Mouse (Mus musculus): ENCODE measurements around the gene Rbm10.

The Rbm10 gene

DNA sequence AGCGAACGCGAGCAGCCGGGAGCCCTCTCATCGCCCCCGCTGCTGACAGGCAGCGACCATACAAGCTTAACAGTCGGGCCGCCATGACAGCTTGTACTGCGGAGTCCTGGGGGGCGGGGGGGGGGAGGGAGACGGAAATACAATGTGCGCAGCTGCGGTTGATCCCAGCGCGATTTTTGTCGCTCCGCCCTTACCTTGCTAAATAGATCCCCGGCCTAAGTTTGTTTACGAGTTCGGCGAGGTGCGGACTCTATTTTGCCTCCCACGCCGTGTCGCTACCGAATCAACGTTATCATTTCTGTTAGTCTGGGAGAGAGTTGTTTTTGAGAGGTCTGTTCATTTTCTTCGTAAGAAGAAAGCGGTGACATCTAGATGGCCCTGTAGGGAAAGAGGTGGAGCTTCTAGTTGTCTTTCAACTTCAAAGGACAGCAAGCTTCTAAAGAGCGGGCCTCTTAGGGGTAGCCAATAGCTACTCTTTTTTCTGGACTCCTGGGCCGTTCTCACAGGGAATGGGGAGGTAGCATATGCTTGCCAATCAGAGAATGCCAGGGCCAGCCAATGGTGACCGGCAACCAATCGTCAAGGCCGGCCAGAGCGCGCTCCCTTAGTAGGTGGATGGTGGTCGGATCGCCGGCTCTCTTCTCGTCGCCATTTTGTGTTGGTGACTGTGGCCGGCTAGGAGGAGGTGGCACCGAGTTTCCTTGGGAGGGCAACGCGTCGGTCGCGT is at the start of gene Rbm10, which contains the start of gene Ndufb11:
TSS of gene Rbm10 (plus strand) at position 328 of the 727 bp plus-strand sequence.
TSS of gene Ndufb11 (minus strand) at position 444 of the 727 bp plus-strand sequence.
- CTCF ChIA-PET, result no interaction called here

DNA sequence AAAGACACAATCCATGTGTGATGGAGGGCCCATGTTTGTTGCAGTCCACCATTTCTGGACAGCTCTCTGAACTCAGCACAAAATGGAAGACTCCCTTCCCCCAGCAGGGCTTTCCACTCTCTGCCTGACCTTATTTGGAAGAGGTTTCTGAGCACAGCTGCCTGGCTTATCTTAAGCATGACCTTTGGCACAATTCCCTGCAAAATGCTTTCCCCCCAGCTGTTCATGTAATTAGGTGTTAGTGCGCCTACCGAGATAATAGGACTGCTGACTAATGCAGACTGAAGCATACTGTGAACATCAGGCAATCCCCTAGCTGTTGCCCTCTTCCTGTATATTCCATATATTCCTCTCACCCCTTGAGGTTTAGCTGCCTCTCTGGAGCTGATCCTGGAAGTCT is 46.3 kb upstream of the Rbm10 start:
- CTCF ChIA-PET, result no interaction called here

DNA sequence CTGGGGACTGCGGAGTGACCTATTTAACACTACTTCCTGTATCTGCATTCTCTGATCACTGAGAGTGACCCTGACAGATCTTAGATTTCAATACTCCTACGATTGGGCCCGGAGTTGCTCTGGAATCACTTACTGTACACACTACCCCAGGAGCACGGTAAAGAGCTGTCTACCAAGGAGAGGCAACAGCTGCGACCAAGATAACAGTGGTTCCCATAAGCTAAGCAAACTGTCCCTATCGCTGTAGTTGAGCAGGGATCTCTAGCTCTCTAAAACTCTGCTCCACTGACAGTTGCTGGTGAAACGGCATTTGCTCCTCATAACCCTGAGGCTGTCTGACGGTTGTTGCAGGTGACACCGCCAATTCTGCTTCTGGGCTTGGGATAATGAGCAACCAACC is 44.6 kb upstream of the Rbm10 start:
- CTCF ChIA-PET, result no interaction called here

DNA sequence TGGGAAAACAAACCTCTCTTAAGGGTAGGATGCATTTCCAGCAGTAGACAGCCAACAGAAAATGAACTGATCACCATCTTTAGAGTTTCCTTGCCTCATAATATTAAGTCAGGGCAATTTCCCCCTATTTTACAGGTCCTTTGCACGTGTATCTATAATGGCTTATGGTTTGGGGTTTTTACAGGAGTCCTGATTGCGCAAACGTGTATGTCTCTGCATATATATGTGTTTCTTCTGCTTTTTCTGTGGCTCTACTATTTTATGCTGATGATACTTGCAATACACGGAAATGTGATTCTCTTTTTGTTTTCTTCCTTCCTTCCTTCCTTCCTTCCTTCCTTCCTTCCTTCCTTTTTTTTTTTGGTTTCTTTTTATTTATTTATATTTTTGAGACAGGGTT is 43.4 kb upstream of the Rbm10 start:
- CTCF ChIA-PET, result no interaction called here

DNA sequence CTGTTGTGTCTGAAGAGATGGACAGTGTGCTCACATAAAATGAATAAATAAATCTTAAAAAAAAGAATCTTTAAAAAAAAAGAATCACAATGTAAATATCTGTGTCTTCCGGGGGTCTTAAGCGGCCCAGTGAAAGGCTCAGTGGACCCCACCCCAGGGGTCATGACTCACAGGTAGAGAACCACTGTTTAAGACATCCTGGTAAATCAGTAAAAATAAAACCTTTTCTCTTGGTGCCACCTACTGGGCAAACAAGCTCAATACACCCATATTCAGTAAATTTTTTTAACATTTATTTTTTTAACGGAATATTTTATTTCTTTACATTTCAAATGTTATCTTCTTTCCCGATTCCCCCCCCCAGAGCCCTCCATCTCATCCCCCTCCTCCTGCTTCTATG is 29.3 kb upstream of the Rbm10 start:
- CTCF ChIA-PET, result interaction anchor here (0.7 kb wide), 1 partner anchor 567 kb away, joined by 3 read pairs; no protein-coding TSS in a partner anchor

DNA sequence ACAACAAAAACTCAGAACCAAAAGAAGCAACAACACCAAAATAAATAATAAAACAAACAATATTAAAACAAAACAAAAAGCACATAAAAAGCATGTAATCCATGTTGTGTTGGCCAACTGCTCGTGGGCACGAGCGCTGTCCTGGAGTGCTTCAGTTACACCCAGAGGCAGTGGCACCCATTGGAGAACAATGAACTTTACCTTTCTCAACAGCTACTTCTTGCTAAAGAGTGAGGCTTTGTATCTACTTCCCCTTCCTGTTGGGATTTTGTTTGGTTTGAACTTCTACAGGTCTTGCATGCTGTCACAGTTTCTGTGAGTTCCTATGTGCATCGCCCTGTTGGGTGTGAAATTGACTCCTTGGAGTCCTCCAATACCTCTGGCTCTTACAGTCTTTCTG is 8.8 kb upstream of the Rbm10 start:
- CTCF ChIA-PET, result no interaction called here

DNA sequence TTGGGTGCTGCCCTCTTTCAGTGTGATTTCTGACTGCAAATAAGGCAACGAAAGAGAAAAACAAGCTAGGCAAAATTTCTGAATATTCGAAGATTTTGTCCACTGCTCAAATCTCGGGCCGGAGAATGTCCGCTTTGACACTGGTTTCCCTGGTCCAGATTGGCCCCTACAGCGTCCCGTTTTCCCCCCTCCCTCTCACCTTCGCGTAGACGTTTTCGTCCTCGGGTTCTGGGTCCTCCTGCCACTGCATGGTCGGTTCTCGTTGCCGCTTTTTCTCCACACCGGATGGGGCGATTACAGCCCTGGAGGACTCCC is 485 bp upstream of the Rbm10 start:
- CTCF ChIA-PET, result no interaction called here

DNA sequence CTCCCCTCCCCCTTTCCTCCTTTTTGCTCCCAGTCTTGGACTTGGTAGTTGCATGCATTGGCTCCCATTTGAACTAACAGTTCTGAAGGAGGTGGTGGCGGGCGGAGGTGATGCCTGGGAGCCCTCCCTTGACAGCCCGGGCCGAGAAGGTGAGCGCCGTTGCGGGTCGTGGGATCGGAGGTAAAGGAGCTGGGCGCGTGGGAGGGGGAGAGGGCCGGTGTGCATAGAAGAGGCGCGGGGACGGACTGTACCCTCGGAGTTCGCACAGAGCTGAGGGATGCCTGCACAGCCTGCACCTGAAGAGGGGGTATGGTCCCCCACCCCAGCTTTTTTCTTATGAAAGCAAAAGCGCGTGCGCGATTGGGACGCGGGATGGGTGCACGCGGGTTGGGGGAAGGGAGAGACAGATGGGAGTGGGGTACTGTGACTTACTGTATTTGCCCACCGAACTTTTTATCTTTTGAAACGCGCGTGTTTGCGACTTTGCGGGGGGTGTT is 648 bp downstream of the Rbm10 start:
- CTCF ChIA-PET, result no interaction called here

DNA sequence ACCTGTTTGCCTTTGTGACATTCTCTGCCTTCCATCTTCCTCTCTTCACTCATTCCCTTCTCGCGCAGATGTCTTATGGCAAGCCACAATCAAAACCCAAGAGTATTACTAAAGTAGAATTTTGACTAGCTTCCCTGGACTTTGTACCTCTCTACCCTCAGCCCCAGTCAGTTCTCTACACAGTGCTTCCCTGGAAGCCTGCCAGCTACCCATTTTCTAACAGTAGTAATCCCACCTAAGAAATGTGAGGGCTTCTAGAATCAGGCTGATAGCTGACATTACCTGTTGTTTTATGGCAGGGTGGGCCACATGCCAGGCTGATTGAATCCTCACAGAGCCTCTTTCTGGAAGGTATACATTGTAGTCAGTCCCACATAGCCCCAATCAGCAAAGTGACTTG is 20.8 kb downstream of the Rbm10 start:
- CTCF ChIA-PET, result no interaction called here

DNA sequence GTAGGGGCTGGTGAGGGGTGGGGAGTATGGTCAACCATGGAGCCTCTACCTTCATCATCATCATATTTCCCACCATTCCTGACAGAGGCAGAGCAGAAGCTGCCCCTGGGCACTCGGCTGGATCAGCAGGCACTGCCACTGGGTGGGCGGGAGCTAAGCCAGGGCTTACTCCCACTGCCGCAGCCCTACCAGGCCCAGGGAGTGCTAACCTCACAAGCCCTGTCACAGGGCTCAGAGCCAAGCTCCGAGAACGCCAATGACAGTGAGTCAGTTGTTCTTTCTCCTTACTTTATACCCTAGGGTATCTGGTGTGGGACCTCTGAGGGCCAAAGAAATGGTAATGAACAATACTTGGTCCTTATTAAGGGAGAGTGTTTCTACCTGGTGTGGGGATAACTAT is 27.5 kb downstream of the Rbm10 start:
- CTCF ChIA-PET, result no interaction called here

DNA sequence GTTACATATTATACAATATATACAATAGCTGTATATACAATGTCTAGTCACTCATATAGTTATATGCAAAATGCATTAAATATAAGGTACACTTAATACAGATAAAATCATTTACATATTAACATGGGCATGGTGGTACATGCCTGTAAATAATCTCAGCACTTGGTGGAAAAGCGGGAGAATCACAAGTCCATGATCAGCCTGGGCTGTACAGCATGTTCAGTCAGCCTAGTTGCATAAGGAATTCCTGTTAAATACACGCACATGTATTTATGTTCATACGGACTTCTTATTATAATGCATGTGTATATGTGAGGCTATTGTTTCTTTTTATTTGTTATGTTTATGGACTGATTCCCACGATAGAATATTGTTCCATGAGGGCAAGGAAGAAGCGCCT is 40.3 kb downstream of the Rbm10 start:
- CTCF ChIA-PET, result interaction anchor here (0.6 kb wide), 1 partner anchor 36 kb away, joined by 4 read pairs; no protein-coding TSS in a partner anchor

DNA sequence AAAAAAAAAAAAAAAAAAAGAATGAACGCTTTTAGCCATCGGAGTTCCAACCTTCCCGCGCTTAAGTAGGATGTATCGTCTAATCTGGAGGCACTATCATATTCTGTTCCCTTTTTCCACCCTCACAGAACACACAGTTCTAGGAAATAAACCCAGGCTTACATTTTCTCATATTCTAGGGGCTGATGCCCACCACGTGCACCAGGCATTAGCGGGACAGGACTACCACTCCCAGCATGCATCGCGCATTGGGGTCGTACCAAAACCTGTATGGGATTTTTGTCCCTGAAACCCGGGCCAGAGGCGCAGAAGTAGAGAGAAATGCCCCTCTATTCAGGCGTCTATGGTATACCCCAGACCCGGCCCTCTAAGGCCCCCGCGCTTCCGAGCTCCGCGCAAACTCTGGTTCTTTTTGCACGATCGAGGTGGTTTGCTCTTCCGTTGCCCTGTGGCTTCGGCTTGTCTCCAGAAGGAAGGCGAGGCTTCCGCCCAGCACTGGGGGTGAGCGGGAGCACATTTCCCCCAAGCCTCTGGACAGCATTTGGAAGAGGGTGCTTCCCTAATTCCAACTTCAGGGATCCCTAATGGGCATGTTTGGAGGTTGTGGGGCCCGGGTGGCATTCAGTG is 40.8 kb downstream of the Rbm10 start, which contains the start of gene Uba1:
TSS of gene Uba1 (plus strand) at position 301 of the 627 bp plus-strand sequence.
- CTCF ChIA-PET, result interaction anchor here (0.6 kb wide), 1 partner anchor 35 kb away, joined by 4 read pairs; no protein-coding TSS in a partner anchor

DNA sequence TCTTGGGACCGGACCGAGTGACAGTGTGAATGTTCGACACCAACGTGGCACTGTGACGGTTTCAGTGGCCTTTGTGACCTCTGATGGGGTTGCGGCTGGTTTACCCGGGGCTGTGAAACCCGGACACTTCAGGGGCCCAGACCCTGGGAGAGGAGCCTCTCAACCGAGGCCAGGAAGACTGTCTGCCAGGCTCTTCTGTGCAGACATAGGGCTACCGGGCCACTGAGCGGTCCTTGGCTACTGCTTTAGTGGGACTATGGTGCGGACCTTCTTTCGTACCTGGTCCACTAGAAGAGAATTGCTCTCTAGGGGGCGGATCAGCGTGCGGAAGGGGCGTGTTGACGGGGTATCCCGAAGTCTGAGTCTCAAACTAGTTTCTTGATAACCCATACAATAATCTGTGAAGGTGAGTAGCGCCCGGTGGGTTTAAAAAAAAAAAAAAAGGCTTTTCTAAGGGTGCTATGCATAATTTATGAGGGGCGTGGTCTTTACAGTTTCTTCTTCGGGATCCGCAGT is 41.6 kb downstream of the Rbm10 start:
- CTCF ChIA-PET, result no interaction called here

DNA sequence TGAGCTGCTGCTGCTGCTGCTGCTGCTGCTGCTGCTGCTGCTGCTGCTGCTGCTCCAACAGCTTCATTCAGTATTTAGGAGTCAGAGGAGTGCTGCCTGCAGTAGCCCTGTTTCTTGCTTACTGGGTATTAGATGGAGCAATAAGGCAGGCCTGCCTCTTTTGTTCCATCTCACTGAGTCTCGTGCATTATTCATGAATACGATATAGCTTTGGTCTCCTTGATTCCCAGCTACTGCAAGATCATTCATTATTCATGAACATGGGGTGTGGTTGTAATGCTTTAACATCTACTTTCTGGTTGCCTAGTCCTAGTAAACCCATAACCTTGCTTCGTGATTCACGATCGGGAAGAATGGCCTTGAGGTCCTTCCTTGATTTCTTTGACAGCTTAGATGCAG is 45.0 kb downstream of the Rbm10 start:
- CTCF ChIA-PET, result interaction anchor here (0.9 kb wide), 1 partner anchor 25 kb away, joined by 4 read pairs; the partner anchor contains the start of gene Cdk16

DNA sequence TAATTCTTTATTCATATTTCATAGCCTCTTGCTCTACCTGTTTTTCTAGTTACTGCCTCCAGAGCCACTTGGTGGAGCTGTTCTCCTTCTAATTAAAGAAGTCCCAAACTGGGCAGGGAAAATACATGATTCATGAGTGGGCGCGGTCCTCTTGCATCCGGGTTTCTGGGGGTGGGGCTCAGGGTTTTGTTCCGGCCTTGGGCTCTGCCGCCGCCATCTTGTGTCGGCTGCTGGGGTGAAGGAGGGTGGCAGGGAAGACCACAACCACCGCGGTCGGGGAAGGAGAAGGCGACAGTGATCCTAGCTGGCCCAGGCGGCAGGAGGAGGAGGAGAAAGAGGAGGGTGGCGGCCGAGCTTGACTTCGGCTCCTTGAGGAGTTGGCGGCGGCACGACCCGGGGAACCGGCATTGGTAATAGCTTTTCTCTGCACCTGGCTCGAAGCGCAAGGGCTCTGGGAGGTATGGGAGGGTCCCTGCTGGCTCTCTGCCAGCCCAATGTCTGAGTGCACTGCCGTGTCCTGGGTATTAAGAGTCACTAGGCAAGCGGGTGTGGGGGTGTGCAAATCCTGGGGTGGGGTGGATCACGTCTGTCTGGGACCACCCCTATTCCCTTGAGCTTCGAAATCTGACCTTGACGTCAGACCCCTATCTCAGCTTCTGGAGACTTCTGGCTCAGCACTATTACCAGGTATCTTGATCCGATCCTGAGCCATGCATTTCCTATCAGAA is 45.6 kb downstream of the Rbm10 start:
- CTCF ChIA-PET, result interaction anchor here (0.9 kb wide), 1 partner anchor 24 kb away, joined by 4 read pairs; the partner anchor contains the start of gene Cdk16

DNA sequence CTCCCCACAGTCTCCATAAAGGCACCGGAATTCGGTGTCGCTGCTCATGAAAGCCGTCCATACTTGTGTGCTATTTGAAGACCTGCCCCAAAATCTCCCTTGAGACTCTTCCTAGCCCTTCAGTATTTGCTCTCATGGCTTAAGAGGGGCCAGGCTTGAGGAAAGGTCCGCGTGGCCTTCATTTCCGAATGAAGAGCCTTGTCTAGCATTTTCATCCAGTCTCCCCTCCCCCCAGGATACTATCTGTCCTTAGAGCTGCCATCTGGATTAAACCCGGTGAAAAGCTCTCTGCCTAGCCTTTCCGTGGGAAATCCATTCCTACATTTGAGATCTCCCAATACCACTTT is 46.1 kb downstream of the Rbm10 start:
- CTCF ChIA-PET, result no interaction called here

DNA sequence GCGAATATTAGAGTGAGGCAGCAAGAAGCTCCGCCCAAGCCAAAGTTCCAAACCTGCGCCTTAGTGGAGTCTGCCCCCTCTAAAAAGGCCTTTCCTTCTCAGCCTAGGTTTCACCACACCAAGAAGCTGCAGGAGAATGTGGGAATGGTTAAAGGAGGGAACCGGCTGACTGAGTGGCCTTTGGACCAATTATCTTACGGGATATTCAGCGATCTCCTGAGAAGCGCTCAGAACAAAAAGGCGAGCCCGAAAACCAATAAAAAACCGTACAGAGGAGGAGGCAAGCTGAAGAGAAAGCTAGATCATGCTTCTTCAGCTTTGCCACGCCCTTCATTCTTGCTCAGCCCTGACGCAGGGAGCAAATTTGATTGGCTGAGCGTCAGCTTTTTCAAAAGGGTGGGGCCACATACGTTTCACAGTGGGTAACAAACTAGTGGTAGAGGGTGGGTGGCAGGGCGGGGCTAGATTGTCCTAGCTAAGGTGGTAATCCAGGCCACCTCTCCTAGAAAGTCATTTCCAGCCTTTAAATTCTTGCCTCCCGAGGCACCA is 70.3 kb downstream of the Rbm10 start, which contains the start of gene Cdk16:
TSS of gene Cdk16 (plus strand) at position 436 of the 549 bp plus-strand sequence.
- CTCF ChIA-PET, result interaction anchor here (1.5 kb wide), 1 partner anchor 25 kb away, joined by 4 read pairs; no protein-coding TSS in a partner anchor

DNA sequence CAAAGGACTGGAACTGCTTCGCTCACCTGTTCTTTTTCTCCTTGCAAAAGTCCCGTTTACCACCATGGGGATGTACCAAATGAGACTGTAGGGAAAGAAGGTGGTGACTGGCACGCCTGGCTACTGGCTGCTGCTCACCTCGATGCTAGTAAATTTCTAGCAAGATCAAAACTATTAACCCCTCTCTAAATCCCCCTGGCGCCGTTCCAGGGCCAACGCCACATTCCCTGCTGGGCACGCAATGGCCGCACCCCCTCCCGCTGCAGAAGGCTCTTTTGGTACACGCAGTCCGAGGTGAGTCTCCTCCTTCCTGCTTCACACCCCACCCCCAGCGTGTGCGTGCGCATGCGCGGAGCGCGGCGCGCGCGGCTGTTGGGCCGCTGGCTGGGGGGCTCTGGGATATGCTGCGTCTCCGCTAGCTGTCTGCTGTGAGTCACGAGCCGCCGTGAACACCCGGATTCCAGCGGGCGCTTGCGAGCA is 70.8 kb downstream of the Rbm10 start:
- CTCF ChIA-PET, result interaction anchor here (1.5 kb wide), 1 partner anchor 26 kb away, joined by 4 read pairs; no protein-coding TSS in a partner anchor

DNA sequence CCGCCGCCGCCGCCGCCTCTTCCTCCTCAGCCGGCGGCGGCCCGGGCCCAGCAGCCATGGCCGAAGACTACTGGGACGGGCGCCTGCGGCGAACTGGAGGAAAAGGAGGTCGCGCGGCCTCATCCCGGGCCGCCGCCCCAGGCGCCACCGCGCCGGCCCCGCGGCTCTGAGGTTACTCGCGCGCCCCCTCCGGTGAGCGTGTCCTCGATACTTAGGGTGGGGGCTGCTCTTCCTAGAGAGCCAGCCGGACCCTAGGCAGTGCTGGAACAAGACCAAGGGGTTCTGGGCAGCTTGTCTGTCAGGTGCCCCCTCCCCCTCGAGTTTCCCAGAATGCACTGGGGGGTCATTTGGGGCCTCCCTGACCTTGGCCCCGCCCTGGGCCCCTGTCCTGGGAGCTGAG is 71.3 kb downstream of the Rbm10 start:
- CTCF ChIA-PET, result no interaction called here

DNA sequence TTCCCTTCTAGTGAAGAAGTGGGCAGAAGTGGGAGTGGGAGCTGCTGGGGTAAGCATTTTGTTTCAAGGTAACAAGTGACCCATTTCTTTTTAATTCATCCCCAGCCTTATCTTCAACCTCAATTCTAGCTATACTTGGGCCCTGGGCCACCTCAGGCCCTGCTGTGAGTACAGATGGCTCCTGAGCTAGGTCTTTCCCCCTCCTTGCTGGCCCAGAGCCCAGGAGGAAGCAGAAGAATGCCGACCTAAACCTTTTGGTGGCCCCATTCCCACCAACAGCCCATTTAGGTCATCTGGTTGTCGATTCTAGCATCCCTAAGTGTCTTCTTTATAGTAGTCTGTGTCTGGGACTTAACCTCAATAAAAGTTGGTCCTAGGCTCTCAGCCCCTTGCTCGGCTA is 74.3 kb downstream of the Rbm10 start:
- CTCF ChIA-PET, result interaction anchor here (0.7 kb wide), 1 partner anchor 1482 kb away, joined by 3 read pairs; no protein-coding TSS in a partner anchor

DNA sequence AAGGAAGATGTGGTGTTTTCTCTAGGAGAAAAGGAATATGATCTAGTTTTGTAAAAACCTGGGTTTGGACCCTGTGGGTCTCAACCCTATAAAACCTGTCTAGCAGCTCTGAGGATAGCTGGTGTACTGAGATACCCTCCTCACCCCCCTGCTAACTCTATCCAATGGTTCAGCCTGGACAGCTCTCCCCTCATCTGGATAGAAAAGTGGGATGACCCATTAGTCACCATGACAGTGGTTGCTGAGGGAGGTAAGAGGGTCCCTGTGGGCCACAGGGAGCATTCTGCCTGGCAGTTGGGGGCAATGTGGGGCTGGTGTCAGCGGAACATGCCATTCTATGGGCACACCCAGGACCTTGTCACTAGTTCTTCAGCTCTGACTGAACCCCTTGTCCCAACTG is 75.3 kb downstream of the Rbm10 start:
- CTCF ChIA-PET, result no interaction called here

DNA sequence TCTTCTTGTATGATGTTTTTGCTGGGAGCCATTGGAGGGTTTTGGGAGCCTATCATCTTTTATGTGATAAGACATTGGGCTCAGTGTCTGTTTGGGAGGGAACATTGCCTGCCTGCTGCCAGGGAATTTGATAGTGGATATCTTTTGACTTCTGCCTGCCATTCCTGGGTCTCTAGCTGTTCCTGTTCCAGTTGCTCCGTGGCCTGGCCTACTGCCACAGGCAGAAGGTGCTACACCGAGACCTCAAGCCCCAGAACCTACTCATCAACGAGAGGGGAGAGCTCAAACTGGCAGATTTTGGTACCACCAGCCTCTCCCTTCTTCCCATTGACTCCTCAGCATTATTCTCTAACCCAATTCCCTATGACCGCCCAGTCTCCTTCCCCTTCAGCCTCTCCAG is 78.5 kb downstream of the Rbm10 start:
- CTCF ChIA-PET, result no interaction called here

All from spleen, embryonic (tissue).